Mouse (Mus musculus): ENCODE data around the gene Ddx50. TPM values are rescaled to one million over a fixed set of nuclear protein-coding genes. Genes with fewer than 3 reads are reported as not detected.
"Not testable (repeated sequence)": the region's sequence is repeated elsewhere in the genome, so short reads cannot be mapped to it uniquely, and the experiment has no call there.

The Ddx50 gene
- polyA plus RNA-seq, 1 experiment from 2014 or later = 163 TPM

DNA sequence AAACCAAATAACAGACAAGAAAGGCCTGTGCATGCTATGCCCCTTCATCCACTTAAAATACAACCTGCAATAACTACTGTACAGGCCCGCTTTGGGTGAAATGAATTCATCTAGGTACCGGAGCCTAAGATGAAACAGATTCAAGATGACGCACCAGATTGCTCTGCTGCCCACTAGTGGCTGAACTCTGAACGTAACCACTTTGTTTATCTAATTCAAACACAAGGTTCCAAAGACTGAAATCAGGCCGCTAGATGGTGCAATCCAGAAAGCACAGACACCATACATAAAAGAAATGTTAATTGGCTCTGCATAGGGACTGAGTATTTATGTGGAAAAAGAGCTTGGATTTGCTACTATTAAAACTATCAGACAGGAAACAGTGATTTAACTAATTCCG, 60.8 kb downstream of the Ddx50 start:
- WGBS = 61% methylated on average over 6 of the region's 6 CpGs
- H3K27me3 ChIP-seq (ENCODE audit: control insufficient read depth, insufficient read depth, low read length) = no peaks in the 10 kb centered on the region
- ATAC-seq (ENCODE audit: insufficient number of reproducible peaks, low FRiP score, low TSS enrichment, low read depth) (no peak), DNase-seq (ENCODE audit: low spot score) (peak; percentile 85)
- no peak overlapping the region for H3K27ac ChIP-seq (replicated peaks; ENCODE audit: low read depth, low read length)
- no peak overlapping the region for H3K4me3 ChIP-seq (ENCODE audit: low read depth, low read length)
- no peak overlapping the region for H3K4me2 ChIP-seq (ENCODE audit: low read depth, severe bottlenecking)
- H3K9ac ChIP-seq (ENCODE audit: low read length) = no peak overlapping the region
- H3K36me3 ChIP-seq (ENCODE audit: control insufficient read depth, insufficient read depth, low read length) = peaks cover 51% of the 10 kb centered on the region
- H3K9me3 ChIP-seq (ENCODE audit: control insufficient read depth, low read length) = no peaks in the 10 kb centered on the region
- no peaks in the 10 kb centered on the region for H3K4me1 ChIP-seq (ENCODE audit: control insufficient read depth, insufficient read depth, low read length)

DNA sequence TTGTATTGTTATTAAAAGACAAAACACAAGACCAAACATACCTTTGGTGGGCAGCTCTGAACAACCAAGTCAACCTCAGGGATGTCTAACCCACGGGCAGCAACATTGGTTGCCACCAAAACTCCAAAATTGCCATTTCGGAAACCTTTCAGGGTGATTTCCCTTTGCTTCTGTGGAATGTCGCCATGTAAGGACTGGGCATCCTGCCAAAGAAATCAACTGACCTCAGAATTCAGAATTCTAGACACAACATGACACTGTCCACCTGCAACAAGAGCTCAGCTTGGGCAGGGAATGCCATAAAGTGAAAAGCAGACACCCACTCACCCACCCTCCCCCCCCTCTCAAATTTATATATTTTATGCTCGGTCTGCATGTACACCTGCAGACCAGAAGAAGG, 62.4 kb downstream of the Ddx50 start:
- Histone ChIP-seq H3K4me3 (ENCODE audit: low read depth, low read length) (no peak overlapping the region), H3K27ac (replicated peaks; ENCODE audit: low read depth, low read length) (no peak overlapping the region), H3K27me3 (ENCODE audit: control insufficient read depth, insufficient read depth, low read length) (no peaks in the 10 kb centered on the region), H3K9me3 (ENCODE audit: control insufficient read depth, low read length) (no peaks in the 10 kb centered on the region), H3K4me2 (ENCODE audit: low read depth, severe bottlenecking) (no peak overlapping the region), H3K9ac (ENCODE audit: low read length) (no peak overlapping the region), H3K36me3 (ENCODE audit: control insufficient read depth, insufficient read depth, low read length) (peaks cover 51% of the 10 kb centered on the region), H3K4me1 (ENCODE audit: control insufficient read depth, insufficient read depth, low read length) (no peaks in the 10 kb centered on the region)
- WGBS = 89% methylated on average over 4 of the region's 4 CpGs
- DNase-seq (ENCODE audit: low spot score) (no peak), ATAC-seq (ENCODE audit: insufficient number of reproducible peaks, low FRiP score, low TSS enrichment, low read depth) (no peak)

DNA sequence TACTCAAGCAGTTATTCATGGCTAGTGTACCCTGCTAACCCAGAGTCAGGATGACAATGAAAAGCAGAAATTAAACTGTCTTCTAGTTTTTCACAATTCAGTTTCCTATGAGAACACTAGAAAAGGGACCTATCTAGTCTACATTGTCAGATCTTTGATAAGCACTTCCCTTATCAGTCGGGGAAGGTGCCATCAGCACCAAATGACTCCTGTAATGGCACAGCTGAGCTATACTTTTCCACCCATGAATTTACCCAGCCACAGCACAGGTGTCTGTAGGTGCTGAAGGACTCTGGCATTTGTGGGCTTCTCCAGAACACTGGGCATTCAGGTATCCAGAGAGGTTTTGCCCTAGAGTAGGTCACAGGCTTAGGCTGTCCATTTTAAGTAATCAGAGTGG, 67.8 kb downstream of the Ddx50 start:
- H3K4me1 ChIP-seq (ENCODE audit: control insufficient read depth, insufficient read depth, low read length) = no peaks in the 10 kb centered on the region
- H3K4me3 ChIP-seq (ENCODE audit: low read depth, low read length) = no peak overlapping the region
- peaks cover 37% of the 10 kb centered on the region for H3K36me3 ChIP-seq (ENCODE audit: control insufficient read depth, insufficient read depth, low read length)
- no peak for DNase-seq (ENCODE audit: low spot score)
- WGBS = 97% methylated on average over 1 of the region's 1 CpGs
- H3K4me2 ChIP-seq (ENCODE audit: low read depth, severe bottlenecking) = no peak overlapping the region
- no peaks in the 10 kb centered on the region for H3K27me3 ChIP-seq (ENCODE audit: control insufficient read depth, insufficient read depth, low read length)
- no peak for ATAC-seq (ENCODE audit: insufficient number of reproducible peaks, low FRiP score, low TSS enrichment, low read depth)
- H3K9ac ChIP-seq (ENCODE audit: low read length) = no peak overlapping the region
- no peak overlapping the region for H3K27ac ChIP-seq (replicated peaks; ENCODE audit: low read depth, low read length)
- no peaks in the 10 kb centered on the region for H3K9me3 ChIP-seq (ENCODE audit: control insufficient read depth, low read length)

DNA sequence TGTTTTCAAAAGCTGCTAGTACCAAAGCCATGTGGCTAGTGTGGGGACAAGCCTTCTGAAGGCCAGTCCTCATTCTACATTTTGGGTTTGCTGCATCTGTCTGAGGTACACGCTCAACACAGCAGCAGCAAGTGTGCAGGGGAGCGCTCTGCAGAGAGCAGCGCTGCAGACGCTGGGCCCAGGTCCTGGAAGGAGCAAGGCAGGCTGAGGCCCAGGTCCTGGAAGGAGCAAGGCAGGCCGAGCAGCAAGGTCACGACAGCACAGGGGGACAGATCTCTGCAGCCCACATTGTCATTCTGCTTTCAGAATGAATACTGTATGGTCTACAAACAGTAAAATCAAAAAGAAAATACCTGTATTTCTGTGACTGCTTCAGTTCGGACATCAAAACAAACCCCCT, 68.3 kb downstream of the Ddx50 start:
- no peak overlapping the region for H3K27ac ChIP-seq (replicated peaks; ENCODE audit: low read depth, low read length)
- no peak overlapping the region for H3K4me2 ChIP-seq (ENCODE audit: low read depth, severe bottlenecking)
- H3K4me3 ChIP-seq (ENCODE audit: low read depth, low read length) = no peak overlapping the region
- no peak for DNase-seq (ENCODE audit: low spot score)
- WGBS = 88% methylated on average over 7 of the region's 7 CpGs
- H3K9me3 ChIP-seq (ENCODE audit: control insufficient read depth, low read length) = no peaks in the 10 kb centered on the region
- H3K9ac ChIP-seq (ENCODE audit: low read length) = no peak overlapping the region
- peaks cover 32% of the 10 kb centered on the region for H3K36me3 ChIP-seq (ENCODE audit: control insufficient read depth, insufficient read depth, low read length)
- no peak for ATAC-seq (ENCODE audit: insufficient number of reproducible peaks, low FRiP score, low TSS enrichment, low read depth)
- H3K4me1 ChIP-seq (ENCODE audit: control insufficient read depth, insufficient read depth, low read length) = no peaks in the 10 kb centered on the region
- H3K27me3 ChIP-seq (ENCODE audit: control insufficient read depth, insufficient read depth, low read length) = no peaks in the 10 kb centered on the region

DNA sequence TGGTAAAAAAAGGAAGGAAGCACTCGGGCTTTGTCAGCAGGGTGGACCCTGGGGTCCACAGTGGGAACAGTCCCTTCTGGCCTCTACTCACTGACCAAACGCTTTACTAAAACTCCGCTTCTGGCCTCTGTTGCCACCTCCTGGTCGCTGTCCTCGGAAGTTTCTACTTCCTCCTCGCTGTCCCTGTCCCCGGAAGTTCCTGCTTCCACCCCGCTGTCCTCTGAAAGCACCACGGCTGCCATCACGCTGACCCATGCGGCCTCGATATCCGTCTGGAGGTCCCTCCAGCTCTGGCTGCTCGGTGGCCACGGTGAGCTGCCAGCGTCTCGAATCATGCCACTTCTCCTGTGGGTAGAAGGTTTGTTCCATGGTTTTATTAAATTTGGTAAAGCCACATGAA, 68.8 kb downstream of the Ddx50 start:
- H3K36me3 ChIP-seq (ENCODE audit: control insufficient read depth, insufficient read depth, low read length) = peaks cover 29% of the 10 kb centered on the region
- no peak overlapping the region for H3K27ac ChIP-seq (replicated peaks; ENCODE audit: low read depth, low read length)
- H3K9ac ChIP-seq (ENCODE audit: low read length) = no peak overlapping the region
- no peak overlapping the region for H3K4me2 ChIP-seq (ENCODE audit: low read depth, severe bottlenecking)
- peaks cover 3% of the 10 kb centered on the region; the same call in 1 of the 2 replicates for H3K4me1 ChIP-seq (ENCODE audit: control insufficient read depth, insufficient read depth, low read length)
- DNase-seq (ENCODE audit: low spot score) (no peak), ATAC-seq (ENCODE audit: insufficient number of reproducible peaks, low FRiP score, low TSS enrichment, low read depth) (no peak)
- H3K4me3 ChIP-seq (ENCODE audit: low read depth, low read length) = no peak overlapping the region
- H3K9me3 ChIP-seq (ENCODE audit: control insufficient read depth, low read length) = no peaks in the 10 kb centered on the region
- no peaks in the 10 kb centered on the region for H3K27me3 ChIP-seq (ENCODE audit: control insufficient read depth, insufficient read depth, low read length)
- 93% methylated on average over 17 of the region's 17 CpGs for WGBS

DNA sequence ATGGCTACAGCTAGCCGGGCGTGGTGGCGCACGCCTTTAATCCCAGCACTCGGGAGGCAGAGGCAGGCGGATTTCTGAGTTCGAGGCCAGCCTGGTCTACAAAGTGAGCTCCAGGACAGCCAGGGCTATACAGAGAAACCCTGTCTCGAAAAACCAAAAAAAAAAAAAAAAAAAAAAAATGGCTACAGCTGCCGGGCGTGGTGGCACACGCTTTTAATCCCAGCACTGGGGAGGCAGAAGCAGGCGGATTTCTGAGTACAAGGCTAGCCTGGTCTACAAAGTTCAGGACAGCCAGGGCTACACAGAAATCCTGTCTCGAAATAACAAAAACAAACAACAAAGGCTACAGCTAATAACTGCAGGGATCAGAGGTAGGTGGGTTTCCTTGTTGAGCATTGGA, 71.9 kb downstream of the Ddx50 start:
- H3K27me3 ChIP-seq (ENCODE audit: control insufficient read depth, insufficient read depth, low read length); H3K4me1 ChIP-seq (ENCODE audit: control insufficient read depth, insufficient read depth, low read length); H3K27ac ChIP-seq (replicated peaks; ENCODE audit: low read depth, low read length); H3K9me3 ChIP-seq (ENCODE audit: control insufficient read depth, low read length); H3K4me3 ChIP-seq (ENCODE audit: low read depth, low read length); ATAC-seq (ENCODE audit: insufficient number of reproducible peaks, low FRiP score, low TSS enrichment, low read depth); H3K4me2 ChIP-seq (ENCODE audit: low read depth, severe bottlenecking); DNase-seq (ENCODE audit: low spot score); H3K9ac ChIP-seq (ENCODE audit: low read length): not testable (repeated sequence)
- 85% methylated on average over 12 of the region's 13 CpGs for WGBS
- H3K36me3 ChIP-seq (ENCODE audit: control insufficient read depth, insufficient read depth, low read length) = peaks cover 18% of the 10 kb centered on the region

DNA sequence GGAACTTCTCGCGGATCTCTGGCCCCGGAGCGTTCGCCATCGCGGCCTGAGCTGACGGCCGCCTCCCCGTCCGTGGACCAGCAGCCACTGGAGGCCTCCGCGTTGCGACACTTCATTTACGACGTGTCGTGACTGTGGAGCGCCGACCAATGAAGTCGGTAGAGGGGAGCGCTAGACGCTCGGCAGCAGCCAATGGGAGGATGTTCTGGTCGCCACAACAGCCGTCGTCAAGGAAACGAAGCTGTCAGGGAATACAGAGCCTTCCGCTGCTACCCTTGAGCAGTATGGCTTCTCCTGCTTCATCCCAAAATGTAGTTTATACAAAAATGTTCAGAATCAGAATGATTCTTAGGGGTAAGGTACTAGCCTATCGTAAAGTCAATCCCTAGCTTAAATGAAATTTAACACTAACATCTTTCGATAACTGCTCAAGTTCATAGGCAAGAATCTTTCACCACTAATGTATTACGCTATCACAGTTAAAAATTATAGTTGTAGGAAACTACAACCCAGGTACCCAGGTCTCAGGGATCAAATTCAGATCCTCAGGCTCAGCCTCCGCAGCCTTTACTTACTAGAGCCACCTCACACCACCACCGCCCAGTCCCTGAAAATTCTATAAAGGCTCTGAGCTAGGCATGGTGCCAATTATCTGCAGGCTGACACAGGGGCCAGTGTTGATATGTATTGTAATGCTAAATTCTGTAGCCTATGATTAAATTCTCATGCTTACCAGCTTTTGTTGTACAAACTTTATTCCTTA, 72.5 kb downstream of the Ddx50 start, which contains the start of gene Kif1bp:
Gene Kif1bp, minus strand, starts transcription at position 120 of the 763 bp plus-strand sequence.
- ATAC-seq (ENCODE audit: insufficient number of reproducible peaks, low FRiP score, low TSS enrichment, low read depth) = peak; percentile 98
- no peaks in the 10 kb centered on the region for H3K9me3 ChIP-seq (ENCODE audit: control insufficient read depth, low read length)
- peak within 1 kb of the TSS; percentile 76 for H3K4me3 ChIP-seq (ENCODE audit: low read depth, low read length)
- H3K4me2 ChIP-seq (ENCODE audit: low read depth, severe bottlenecking) = peak within 1 kb of the TSS; percentile 91
- H3K27ac ChIP-seq (replicated peaks; ENCODE audit: low read depth, low read length) = no peak within 1 kb of the TSS
- H3K27me3 ChIP-seq (ENCODE audit: control insufficient read depth, insufficient read depth, low read length) = no peaks in the 10 kb centered on the region
- H3K9ac ChIP-seq (ENCODE audit: low read length) = peak within 1 kb of the TSS; percentile 70
- peak; percentile 96 for DNase-seq (ENCODE audit: low spot score)
- peaks cover 13% of the 10 kb centered on the region for H3K36me3 ChIP-seq (ENCODE audit: control insufficient read depth, insufficient read depth, low read length)
- H3K4me1 ChIP-seq (ENCODE audit: control insufficient read depth, insufficient read depth, low read length) = peaks cover 3% of the 10 kb centered on the region; the same call in 1 of the 2 replicates
- WGBS = 6% methylated on average over 33 of the region's 33 CpGs

DNA sequence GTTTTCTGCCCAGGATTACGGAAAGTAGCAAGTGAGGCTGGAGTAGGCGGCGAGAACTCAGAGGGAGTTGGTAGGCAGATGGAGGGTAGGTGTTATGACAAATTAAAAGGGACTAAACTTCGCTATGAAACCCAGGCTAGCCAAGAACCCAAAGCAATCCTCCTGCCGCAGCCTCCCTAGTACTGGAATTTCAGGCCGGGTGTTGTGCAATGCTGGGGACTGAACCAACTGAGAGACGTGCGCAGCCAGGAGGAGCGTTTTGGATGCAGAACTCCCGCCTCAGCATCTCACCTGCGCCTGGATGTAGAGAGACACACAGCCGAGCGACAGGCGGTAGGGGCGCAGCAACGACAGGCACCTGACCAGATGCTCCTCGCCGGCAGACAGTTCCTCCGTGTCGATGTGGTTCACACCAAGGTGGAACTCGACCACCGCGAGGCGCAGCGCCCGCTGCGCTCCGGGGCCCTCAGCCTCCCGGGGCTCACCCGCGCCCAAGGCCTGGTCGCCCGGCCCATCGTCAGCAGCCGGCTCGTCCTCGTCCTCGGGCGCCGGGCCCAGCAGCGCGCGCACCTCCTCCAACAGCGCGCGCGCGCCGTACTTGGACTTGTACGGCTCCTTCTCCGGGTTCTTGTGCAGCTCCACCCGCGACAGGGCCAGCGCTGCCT, 73.2 kb downstream of the Ddx50 start:
- peak overlapping the region; percentile 76 for H3K4me3 ChIP-seq (ENCODE audit: low read depth, low read length)
- peak overlapping the region; percentile 70 for H3K9ac ChIP-seq (ENCODE audit: low read length)
- peaks cover 3% of the 10 kb centered on the region; the same call in 1 of the 2 replicates for H3K4me1 ChIP-seq (ENCODE audit: control insufficient read depth, insufficient read depth, low read length)
- H3K36me3 ChIP-seq (ENCODE audit: control insufficient read depth, insufficient read depth, low read length) = peaks cover 12% of the 10 kb centered on the region
- peak; percentile 71 for ATAC-seq (ENCODE audit: insufficient number of reproducible peaks, low FRiP score, low TSS enrichment, low read depth)
- H3K4me2 ChIP-seq (ENCODE audit: low read depth, severe bottlenecking) = peak overlapping the region; percentile 91
- no peak overlapping the region for H3K27ac ChIP-seq (replicated peaks; ENCODE audit: low read depth, low read length)
- no peaks in the 10 kb centered on the region for H3K27me3 ChIP-seq (ENCODE audit: control insufficient read depth, insufficient read depth, low read length)
- H3K9me3 ChIP-seq (ENCODE audit: control insufficient read depth, low read length) = no peaks in the 10 kb centered on the region
- DNase-seq (ENCODE audit: low spot score) = no peak
- WGBS = 1% methylated on average over 54 of the region's 54 CpGs
